Mouse (Mus musculus): ENCODE data around the gene Olfr896-ps1. TPM values are rescaled to one million over a fixed set of nuclear protein-coding genes. Genes with fewer than 3 reads are reported as not detected.

Gene Olfr896-ps1
- not detected in 2 replicates for polyA plus RNA-seq (2015; fragmentation: Nextera tagmentation; extraction: Ambion mirVana)

GRCm38 (mm10) chr9:38290807-38291206 is at the start of gene Olfr896-ps1:
Olfr896-ps1 (plus strand) TSS chr9:38291107.
- no peak within 1 kb of the TSS for H3K4me2 ChIP-seq
- no peak within 1 kb of the TSS for H3K27ac ChIP-seq (replicated peaks)
- no peaks in the 10 kb centered on the region for H3K4me1 ChIP-seq (replicated peaks)
- H3K9ac ChIP-seq, result no peak within 1 kb of the TSS
- no peak for ATAC-seq (ENCODE audit: low FRiP score, low read depth)
- no peaks in the 10 kb centered on the region for H3K36me3 ChIP-seq
- no peaks in the 10 kb centered on the region for H3K9me3 ChIP-seq
- no peaks in the 10 kb centered on the region for H3K27me3 ChIP-seq
- WGBS, result 85% methylated on average over 1 of the region's 1 CpGs
- no peak within 1 kb of the TSS for H3K4me3 ChIP-seq

GRCm38 (mm10) chr9:38252474-38252873 is 38.4 kb upstream of the Olfr896-ps1 start, which contains the start of gene Olfr143:
Olfr143 (plus strand) TSS chr9:38252774.
- Histone ChIP-seq H3K36me3 (no peaks in the 10 kb centered on the region), H3K4me2 (no peak within 1 kb of the TSS), H3K4me1 (replicated peaks) (no peaks in the 10 kb centered on the region), H3K4me3 (no peak within 1 kb of the TSS), H3K9me3 (no peaks in the 10 kb centered on the region), H3K9ac (no peak within 1 kb of the TSS), H3K27ac (replicated peaks) (no peak within 1 kb of the TSS), H3K27me3 (no peaks in the 10 kb centered on the region)
- ATAC-seq (ENCODE audit: low FRiP score, low read depth), result no peak

GRCm38 (mm10) chr9:38267551-38267950 is 23.4 kb upstream of the Olfr896-ps1 start, which contains the start of gene Olfr895:
Olfr895 (plus strand) TSS chr9:38267851.
- no peak within 1 kb of the TSS for H3K27ac ChIP-seq (replicated peaks)
- H3K9ac ChIP-seq, result no peak within 1 kb of the TSS
- no peak within 1 kb of the TSS for H3K4me2 ChIP-seq
- H3K27me3 ChIP-seq, result no peaks in the 10 kb centered on the region
- H3K4me3 ChIP-seq, result no peak within 1 kb of the TSS
- no peak for ATAC-seq (ENCODE audit: low FRiP score, low read depth)
- no peaks in the 10 kb centered on the region for H3K9me3 ChIP-seq
- H3K4me1 ChIP-seq (replicated peaks), result no peaks in the 10 kb centered on the region
- H3K36me3 ChIP-seq, result no peaks in the 10 kb centered on the region

GRCm38 (mm10) chr9:38328760-38329159 is 37.9 kb downstream of the Olfr896-ps1 start, which contains the start of gene Olfr25:
Olfr25 (plus strand) TSS chr9:38329060.
- 72% methylated on average over 3 of the region's 3 CpGs for WGBS
- H3K27ac ChIP-seq (replicated peaks), result no peak within 1 kb of the TSS
- no peaks in the 10 kb centered on the region for H3K27me3 ChIP-seq

More at GRCm38 (mm10) chr9:38328760-38329159, 37.9 kb downstream of the Olfr896-ps1 start, which contains the start of gene Olfr25:
- no peak within 1 kb of the TSS for H3K4me3 ChIP-seq
- H3K9me3 ChIP-seq, result no peaks in the 10 kb centered on the region
- H3K4me1 ChIP-seq (replicated peaks), result no peaks in the 10 kb centered on the region
- no peaks in the 10 kb centered on the region for H3K36me3 ChIP-seq
- no peak within 1 kb of the TSS for H3K4me2 ChIP-seq
- no peak within 1 kb of the TSS for H3K9ac ChIP-seq
- no peak for ATAC-seq (ENCODE audit: low FRiP score, low read depth)

Other genes with a start within 250 kb of the Olfr896-ps1 start
- not detected in 2 replicates for gene Olfr884, start 244.6 kb upstream of the Olfr896-ps1 start, polyA plus RNA-seq (2015; fragmentation: Nextera tagmentation; extraction: Ambion mirVana)
- gene Olfr885, start 229.8 kb upstream of the Olfr896-ps1 start, polyA plus RNA-seq (2015; fragmentation: Nextera tagmentation; extraction: Ambion mirVana), result not detected in 2 replicates
- not detected in 2 replicates for gene Olfr887, start 207.0 kb upstream of the Olfr896-ps1 start, polyA plus RNA-seq (2015; fragmentation: Nextera tagmentation; extraction: Ambion mirVana)
- gene Olfr888, start 183.0 kb upstream of the Olfr896-ps1 start, polyA plus RNA-seq (2015; fragmentation: Nextera tagmentation; extraction: Ambion mirVana), result not detected in 2 replicates
- gene Olfr889, start 175.9 kb upstream of the Olfr896-ps1 start, polyA plus RNA-seq (2015; fragmentation: Nextera tagmentation; extraction: Ambion mirVana), result 0.10 TPM in 2 replicates
- not detected in 2 replicates for gene Olfr890, start 148.6 kb upstream of the Olfr896-ps1 start, polyA plus RNA-seq (2015; fragmentation: Nextera tagmentation; extraction: Ambion mirVana)
- gene Olfr891, start 110.3 kb upstream of the Olfr896-ps1 start, polyA plus RNA-seq (2015; fragmentation: Nextera tagmentation; extraction: Ambion mirVana), result not detected in 2 replicates
- gene Olfr893, start 82.7 kb upstream of the Olfr896-ps1 start, polyA plus RNA-seq (2015; fragmentation: Nextera tagmentation; extraction: Ambion mirVana), result not detected in 2 replicates
- not detected in 2 replicates for gene Olfr894, start 73.1 kb upstream of the Olfr896-ps1 start, polyA plus RNA-seq (2015; fragmentation: Nextera tagmentation; extraction: Ambion mirVana)
- gene Olfr143, start 38.3 kb upstream of the Olfr896-ps1 start, polyA plus RNA-seq (2015; fragmentation: Nextera tagmentation; extraction: Ambion mirVana), result not detected in 2 replicates
- gene Olfr895, start 23.3 kb upstream of the Olfr896-ps1 start, polyA plus RNA-seq (2015; fragmentation: Nextera tagmentation; extraction: Ambion mirVana), result not detected in 2 replicates
- not detected in 2 replicates for gene Olfr25, start 38.0 kb downstream of the Olfr896-ps1 start, polyA plus RNA-seq (2015; fragmentation: Nextera tagmentation; extraction: Ambion mirVana)
- not detected in 2 replicates for gene Olfr898, start 57.3 kb downstream of the Olfr896-ps1 start, polyA plus RNA-seq (2015; fragmentation: Nextera tagmentation; extraction: Ambion mirVana)
- gene Olfr250, start 75.8 kb downstream of the Olfr896-ps1 start, polyA plus RNA-seq (2015; fragmentation: Nextera tagmentation; extraction: Ambion mirVana), result not detected in 2 replicates
- gene Olfr251, start 86.0 kb downstream of the Olfr896-ps1 start, polyA plus RNA-seq (2015; fragmentation: Nextera tagmentation; extraction: Ambion mirVana), result not detected in 2 replicates
- gene Olfr147, start 110.6 kb downstream of the Olfr896-ps1 start, polyA plus RNA-seq (2015; fragmentation: Nextera tagmentation; extraction: Ambion mirVana), result not detected in 2 replicates
- not detected in 2 replicates for gene Olfr901, start 138.3 kb downstream of the Olfr896-ps1 start, polyA plus RNA-seq (2015; fragmentation: Nextera tagmentation; extraction: Ambion mirVana)
- gene Olfr902, start 156.5 kb downstream of the Olfr896-ps1 start, polyA plus RNA-seq (2015; fragmentation: Nextera tagmentation; extraction: Ambion mirVana), result not detected in 2 replicates
- not detected in 2 replicates for gene Olfr904, start 172.0 kb downstream of the Olfr896-ps1 start, polyA plus RNA-seq (2015; fragmentation: Nextera tagmentation; extraction: Ambion mirVana)
- not detected in 2 replicates for gene Olfr905, start 180.0 kb downstream of the Olfr896-ps1 start, polyA plus RNA-seq (2015; fragmentation: Nextera tagmentation; extraction: Ambion mirVana)
- not detected in 2 replicates for gene Olfr906, start 196.0 kb downstream of the Olfr896-ps1 start, polyA plus RNA-seq (2015; fragmentation: Nextera tagmentation; extraction: Ambion mirVana)
- not detected in 2 replicates for gene Olfr907, start 204.7 kb downstream of the Olfr896-ps1 start, polyA plus RNA-seq (2015; fragmentation: Nextera tagmentation; extraction: Ambion mirVana)
- not detected in 2 replicates for gene Olfr911-ps1, start 230.5 kb downstream of the Olfr896-ps1 start, polyA plus RNA-seq (2015; fragmentation: Nextera tagmentation; extraction: Ambion mirVana)
- not detected in 2 replicates for gene Olfr910, start 246.7 kb downstream of the Olfr896-ps1 start, polyA plus RNA-seq (2015; fragmentation: Nextera tagmentation; extraction: Ambion mirVana)

All from hindbrain, embryonic 15.5 days (tissue).